Mouse (Mus musculus) urinary bladder, adult 18-20 months (tissue): Measurements from ENCODE around the gene Dpysl5.

Experiments
- DNase-seq, 2 experiments: peaks; one replicate each; pipeline ENCODE4 v3.0.0; 2022; ENCODE audit warnings: low spot score in 2 of 2, mixed read lengths in 2 of 2

Gene Dpysl5

DNA sequence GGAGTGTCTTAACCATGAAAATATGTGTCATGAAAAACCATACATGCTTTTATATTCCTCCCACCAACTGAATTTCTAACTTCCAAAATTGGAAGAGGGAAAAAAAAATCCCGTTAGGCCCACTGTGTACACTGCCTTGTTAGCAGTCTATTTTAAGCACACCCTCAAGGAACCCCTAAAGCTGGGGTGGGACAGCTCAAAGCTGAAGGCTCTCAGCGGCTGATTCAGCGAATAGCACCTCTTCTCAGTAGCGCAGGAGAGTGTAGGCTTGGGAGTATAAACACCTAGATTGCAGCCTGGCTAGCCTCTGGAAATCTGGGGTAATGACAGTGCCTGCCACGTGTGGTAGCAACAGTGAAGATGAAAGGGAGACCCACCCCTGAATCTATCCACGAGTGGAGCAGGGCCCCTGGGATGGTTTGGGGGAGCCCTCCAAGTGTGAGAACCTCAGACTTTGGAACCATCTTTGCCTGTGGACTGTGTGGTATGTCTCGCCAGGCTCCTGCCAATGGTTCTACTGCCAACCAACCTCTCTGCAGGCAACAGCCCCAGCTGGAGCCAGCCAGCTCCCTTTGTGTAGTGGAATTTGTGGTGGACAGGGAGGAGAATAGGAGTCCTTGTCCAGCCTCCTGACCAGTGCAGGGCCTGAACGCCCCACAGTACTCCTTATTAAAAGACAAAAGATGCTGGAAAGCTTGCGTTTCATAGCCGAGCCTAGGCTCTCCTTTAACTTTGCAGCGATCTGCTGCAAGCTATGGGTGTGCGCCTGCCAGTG lies 54.4 kb downstream of the Dpysl5 start:
- DNase-seq = no peak

DNA sequence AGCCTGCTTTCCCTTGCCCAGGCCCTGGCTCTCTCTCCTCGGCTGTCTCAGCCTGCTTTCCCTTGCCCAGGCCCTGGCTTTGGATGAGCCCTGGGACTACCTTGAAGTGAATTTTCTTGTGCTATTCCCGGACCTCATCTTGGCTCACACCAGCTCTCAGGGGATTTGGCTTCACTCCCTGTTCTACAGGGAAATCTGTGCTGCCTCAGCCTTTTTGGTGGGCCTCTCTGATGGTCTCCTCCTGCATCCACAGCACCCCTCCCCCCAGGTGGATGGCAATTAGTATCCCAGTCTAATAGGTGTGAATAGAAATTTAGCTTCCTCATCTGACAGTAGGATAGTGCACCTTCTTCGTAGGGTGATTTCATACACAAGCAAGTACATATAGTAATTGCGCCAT lies 56.7 kb downstream of the Dpysl5 start:
- DNase-seq = no peak

DNA sequence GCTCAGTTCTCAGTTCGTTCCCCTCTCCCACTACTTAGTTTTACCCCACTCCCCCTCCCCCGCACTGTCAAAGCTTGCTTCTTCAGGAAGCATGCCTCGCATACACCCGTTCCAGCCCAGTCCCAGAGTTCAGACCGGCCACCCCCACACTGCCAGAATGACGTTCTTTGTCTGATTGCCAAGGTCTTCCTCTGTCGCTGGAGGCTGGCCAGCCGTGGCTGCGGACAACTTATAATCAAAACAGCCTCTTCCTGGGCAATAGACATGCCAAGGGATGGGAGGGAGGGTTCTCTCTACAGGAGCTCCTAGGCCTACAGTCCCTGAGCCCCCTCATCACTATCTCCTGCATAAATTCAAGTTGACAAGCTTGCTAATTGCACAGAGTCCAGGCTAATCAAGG lies 57.2 kb downstream of the Dpysl5 start:
- no peak for DNase-seq

DNA sequence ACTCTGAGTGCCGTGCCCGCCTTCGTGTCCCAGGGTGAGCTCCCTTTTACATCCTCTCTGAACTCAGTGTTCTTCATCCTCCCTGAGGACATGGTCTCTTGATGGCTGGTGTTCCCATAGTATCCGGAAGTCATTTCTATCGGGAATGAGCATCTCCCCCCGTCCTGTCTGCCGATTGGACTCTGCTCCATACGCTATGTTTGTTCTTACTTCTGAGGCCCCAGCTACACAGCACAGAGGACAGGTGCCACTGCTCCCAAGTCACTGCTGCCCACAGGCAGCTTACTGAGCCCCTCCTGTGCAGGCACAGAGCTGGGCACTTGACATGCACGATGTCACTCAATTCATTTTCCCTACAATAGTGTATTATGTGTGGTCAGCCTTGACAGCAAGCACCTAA lies 57.7 kb downstream of the Dpysl5 start:
- no peak for DNase-seq

DNA sequence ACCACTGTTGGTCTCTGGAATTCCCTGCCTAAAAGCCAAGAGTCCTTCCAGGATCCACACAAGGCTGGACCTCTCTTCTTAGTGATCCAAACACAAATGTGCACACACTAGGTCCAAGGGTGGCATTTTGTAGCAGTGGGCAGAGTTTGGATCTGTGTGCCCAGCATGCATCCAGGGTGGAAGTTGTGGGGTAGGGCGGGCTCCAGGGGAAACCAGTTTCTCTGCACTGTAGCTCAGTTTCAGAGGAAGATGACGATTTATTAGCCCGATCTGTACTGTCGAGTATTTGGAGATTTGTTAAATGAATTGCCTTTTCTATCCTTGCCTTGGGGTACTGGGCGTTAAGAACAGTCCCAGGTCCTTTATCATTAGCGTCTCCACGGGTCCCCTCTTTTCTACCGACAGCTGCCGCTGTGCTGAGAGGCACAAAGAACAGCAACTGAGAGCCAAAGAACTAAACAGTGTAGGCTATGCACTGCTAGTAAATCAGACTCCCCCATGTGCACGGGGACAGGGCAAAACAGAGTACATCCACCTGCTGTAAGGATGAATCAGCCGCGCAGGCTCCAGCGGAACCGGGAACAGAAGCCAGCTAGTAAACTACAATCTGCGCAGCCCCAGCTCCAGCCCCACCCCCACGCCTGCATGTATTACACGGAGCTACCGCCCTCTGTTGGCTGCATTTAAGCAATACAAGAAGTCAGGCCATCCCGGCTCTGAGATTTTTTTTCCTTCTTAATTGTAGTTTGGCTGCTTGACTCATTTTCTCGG lies 63.4 kb downstream of the Dpysl5 start:
- peak; percentile 74 to 81 for DNase-seq

DNA sequence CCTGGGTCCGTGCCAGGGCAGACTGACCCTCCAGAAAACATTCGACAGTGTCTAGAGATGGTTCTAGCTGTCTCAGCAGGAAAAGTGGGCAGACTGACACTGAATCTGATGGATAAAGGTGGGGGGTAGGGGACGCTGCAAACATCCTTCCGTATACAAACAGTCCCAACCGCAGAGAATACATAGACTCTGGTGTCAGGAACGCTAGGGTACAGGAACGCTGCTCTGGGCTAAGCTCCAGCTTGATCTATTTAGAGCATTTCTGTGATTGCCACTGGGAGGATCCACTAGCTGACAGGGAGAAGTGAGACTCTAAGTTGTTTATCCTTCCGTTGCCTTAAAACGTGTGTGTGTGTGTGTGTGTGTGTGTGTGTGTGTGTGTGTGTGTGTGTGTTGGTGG lies 69.3 kb downstream of the Dpysl5 start:
- DNase-seq = no peak

DNA sequence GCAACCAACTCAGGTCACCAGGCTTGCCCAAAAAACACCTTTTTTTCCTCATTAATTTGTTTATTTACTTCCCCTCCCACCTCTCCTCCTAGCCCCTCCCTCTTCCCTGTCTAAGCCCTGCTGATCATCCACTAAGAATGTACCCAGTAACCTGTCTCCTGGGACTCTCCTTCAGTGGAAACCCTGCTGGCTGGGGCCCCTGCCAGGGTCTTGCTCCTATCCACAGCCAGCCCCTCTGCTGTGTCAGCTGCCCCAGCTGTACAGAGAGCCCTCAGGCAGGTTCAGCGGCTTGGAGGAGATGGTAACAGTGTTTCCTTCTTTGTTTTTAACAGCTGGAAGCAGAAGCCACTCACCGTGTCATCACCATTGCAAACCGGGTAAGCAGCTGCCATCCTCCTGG lies 69.8 kb downstream of the Dpysl5 start:
- DNase-seq = no peak

DNA sequence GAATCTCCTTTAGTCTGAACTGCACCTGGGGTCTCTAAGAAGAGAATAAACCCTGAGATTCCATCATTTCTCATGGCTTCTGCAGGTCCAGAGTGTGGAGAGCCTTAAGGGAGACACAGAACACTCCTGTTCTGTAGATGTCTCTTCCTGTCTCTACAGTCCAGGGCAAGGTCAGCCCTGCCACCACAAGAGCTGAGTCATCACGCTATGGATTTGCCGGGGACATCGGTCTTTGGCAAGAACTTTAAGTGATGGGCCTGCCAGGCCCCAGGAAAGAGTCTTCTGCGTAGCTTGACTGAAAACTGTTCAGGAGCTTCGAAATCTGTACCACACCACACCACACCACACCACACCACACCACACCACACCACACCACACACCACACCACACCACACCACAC lies 76.0 kb downstream of the Dpysl5 start:
- no peak for DNase-seq

DNA sequence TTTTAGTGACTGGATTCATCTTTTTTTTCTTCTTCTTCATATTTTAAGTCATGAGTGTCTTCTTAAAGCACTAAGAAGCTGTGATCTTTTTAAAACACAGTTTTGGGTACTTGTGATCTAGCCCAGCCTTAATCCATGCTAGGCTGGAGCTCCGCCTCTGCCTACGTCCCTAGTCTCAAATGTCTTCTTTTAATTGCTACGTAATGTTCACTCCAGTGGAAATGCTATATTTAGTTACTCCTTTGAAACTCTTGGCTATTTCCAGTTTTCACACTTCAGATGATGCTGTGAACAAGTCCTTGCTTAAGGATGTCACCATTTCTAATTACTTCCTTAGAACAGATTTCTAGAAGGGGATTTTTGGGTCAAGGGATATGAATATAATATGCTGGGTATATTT lies 78.7 kb downstream of the Dpysl5 start:
- DNase-seq = no peak

DNA sequence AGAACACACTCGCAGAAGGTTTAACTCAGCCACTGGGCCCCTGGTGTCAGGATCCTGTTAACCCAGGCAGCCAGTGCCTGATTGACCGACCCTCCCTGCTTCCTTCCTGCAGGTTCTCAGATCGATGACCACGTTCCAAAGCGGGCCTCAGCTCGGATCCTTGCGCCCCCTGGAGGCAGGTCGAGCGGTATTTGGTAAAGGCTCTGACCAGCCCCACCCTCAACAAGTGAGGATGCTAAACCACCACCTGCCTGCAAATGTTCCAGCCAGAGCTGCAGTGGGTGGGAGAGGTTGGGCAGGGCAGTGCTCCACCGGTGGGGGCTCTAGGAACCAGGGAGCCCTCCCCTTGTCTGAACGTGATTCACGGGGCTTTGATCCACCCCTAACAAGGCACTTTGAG lies 84.8 kb downstream of the Dpysl5 start:
- peak; percentile 54 to 76 for DNase-seq

DNA sequence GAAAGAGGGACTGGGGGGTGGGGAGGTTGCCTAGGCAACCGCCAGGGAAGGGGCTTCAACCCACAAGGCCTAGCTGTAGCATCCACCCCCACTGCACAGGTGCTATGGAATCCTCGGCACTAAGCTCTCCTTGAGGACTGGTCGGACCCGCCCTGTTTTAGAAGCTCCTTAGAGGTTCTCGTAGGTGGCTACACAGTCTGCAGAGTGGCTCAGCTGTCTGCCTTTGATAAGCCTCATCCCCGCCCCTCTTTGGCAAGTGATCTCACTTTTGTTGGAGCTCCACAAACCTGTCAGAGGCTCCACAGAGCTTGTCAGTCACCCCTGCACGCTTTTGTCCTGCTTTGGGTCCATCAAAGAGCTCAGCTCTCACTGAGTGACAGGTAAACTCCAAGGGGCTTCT lies 86.1 kb downstream of the Dpysl5 start:
- no peak for DNase-seq

DNA sequence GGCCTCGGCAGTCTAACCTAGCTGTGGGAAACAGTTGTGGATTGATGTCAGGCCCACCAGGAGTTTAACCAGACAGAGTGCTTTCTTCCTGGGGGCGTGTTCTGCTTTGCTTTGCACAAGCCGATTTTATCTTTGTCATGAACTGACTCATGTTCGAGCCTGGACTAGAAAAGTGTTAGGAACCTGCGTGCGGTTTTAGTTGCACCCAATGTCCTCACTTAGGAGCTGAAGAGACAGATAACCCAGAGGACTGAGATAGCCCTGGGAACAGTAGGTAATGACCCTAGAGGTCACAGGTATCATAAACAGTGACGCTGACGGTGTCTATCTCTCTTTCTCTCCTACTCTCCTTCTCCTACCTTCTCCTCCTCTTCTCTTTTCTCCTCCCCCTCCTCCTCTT lies 86.6 kb downstream of the Dpysl5 start:
- DNase-seq = no peak

DNA sequence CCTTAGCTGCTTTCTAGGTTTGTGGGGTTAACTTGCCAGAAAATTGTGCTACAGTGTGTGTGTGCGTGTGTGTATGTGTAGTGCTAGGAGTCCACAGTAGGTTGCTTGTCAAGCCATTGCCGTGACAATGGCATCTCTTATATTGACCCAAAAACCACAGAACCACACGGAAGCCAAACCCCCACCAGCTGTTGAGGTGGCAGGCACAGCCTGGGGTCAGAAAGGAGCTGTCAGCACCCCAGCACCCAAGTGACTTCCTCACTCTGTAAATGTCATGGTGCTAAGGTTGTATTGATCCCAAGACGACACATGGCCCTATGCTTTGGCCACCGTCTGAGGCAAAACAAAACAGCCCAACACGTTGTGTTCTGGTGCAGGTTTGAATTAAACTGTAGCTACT lies 87.6 kb downstream of the Dpysl5 start:
- no peak for DNase-seq

DNA sequence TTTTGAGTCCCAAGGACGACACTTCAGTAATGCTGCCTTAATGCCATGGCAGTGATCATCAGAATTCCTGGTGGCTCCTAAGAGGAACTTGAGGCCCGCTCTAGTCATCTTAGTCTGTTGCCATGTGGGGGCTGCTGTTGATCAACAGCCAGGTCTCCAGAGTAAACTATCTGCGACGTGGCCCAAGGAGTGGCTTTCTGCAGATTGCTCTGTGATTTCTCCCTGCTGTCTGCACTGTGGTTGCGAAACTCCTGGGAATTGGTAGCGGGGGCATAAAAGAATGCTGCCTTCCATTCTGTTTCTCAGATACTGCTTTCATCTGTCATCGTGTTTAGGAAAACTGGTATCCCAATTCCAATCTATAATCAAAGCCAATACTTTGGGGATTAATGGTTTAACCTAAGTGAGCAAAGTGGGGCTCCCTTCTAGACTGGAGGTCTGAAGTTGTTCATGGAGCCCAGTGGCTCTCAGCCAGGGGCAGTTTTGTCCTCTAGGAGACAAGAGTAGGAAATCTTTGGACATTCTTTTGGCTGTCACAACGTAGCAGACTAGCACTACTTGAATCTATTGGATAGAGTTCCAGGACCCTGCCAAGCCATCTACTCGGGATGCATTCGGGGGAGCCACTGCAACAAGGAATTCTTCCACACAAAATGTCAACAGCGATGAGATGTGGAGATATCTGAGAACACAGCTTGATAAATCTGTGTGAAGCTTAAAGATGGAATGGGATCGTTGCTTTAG lies 91.5 kb downstream of the Dpysl5 start:
- no peak for DNase-seq

DNA sequence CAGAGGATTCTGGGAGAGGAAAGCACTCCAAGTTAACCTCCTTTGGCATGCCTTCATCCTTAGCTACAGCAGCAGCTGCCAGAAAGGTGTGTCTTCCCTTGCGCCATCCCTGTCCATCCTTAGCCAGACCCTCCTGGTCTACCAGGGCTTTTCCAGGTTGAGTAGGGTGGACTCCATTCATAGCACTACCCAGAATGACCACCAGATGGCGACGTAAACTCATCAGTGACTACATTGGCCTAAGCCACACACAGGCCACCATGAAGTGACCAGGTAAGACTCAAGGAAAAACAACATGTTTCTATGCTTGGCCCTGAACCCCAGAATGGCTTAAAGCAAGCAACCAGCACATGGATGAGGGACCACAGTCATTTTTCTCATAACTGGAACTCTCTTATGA lies 94.7 kb downstream of the Dpysl5 start:
- peak; percentile 78 to 81 for DNase-seq

DNA sequence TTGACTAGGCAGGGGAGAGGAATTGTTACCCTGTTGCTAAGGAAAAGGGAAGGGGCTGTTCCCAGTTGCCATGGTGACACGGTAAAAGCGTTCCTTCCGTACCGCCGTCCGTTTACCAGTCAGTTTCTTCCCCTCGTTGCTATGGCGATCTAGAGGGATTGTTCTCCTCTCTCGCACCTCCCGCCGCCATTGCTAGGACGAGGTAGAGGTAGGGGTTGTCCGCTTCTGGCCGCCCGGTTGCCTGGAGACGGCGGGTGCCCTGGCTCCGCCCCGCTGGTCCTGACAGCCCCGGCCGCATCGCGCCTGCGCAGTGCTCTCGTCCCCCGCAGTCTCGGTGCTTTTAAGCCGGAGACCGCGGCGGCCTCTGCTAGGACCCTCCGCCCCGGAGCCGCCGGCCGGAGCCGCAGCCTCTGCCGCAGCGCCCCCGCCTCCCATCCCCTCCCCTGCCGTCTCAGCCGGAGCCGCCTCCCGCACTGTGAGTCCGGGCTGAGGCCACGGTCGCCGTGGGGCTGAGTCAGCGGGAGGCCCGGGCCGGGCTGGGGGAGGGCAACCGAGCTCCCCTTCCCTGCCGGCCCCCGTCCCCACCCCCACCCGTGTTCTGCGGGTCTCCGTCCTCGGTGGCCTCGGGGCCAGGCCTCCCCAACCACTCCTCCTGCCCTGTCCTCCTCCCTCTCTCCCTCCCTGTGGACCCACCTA lies 103.2 kb downstream of the Dpysl5 start, which contains the start of gene Mapre3:
TSS of gene Mapre3 (plus strand) at position 218 of the 696 bp plus-strand sequence.
- peak; percentile 82 to 93 for DNase-seq

DNA sequence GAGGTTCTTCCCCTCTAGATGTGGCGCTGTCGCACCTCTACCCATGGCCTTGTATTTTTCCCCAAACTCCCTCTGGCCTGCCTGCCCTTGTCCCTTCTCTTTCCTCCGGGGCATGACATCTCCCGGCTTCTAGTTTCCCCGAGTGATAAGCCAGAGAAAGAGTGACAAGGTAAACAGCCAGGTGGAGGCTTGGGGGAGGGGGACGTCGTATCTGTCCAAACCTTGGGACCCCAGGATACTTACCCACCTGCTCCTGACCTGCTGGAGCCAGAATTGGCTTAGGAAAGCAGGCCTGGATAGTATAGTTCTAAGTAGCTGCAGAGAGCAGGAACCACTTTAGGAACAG lies 103.7 kb downstream of the Dpysl5 start:
- DNase-seq = no peak

DNA sequence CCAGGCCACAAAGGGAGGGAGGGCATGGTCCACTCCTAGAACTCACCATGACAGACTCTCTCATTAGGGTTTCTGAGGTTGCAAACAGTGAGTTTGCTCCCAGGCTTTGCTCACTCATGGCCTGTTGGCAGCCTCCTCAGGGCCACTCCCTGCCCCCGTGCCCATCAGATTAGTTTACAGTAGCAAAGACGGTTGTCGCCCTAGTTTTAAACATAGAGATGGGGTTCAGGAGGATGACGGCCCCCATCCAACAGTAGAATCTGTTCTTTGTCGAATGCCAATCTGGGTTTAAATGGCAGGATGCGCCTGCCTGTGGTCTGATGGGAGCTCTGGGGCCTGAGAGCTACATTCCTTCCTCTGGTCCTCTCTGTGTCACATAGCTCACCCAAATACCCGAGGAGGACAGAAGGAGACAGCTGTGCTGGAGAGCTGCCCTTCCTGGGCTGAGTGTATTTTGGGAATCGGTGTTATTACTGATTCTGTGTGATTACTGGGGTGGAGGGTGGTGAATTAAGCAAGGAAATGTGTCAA lies 105.0 kb downstream of the Dpysl5 start:
- no peak for DNase-seq

DNA sequence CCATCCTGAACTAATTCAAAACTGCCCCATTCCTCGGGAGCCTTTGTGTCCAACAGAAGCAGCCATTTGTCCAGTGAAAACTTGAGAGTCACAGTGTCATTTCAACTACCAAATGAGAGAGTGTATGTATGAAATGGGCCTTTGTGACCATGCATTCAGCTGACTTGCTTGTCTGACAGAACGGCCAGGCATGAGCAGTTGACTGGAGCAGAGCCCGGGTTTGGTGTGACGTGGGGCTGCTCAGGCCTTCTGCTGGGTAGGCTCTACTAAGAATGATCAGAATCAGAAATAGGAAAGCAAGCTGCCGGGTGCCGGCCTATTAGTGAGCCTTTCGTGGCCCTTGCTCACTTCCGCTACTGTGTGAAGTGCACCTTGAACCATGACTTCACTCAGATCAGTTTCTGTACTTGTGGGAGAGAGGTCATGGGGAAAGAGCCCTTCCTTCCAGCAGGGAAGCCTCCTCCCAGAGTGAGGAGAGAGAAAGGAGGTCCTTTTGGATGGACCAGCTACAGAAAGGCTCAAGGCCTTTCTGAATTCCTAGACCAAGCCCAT lies 107.5 kb downstream of the Dpysl5 start:
- DNase-seq = no peak

DNA sequence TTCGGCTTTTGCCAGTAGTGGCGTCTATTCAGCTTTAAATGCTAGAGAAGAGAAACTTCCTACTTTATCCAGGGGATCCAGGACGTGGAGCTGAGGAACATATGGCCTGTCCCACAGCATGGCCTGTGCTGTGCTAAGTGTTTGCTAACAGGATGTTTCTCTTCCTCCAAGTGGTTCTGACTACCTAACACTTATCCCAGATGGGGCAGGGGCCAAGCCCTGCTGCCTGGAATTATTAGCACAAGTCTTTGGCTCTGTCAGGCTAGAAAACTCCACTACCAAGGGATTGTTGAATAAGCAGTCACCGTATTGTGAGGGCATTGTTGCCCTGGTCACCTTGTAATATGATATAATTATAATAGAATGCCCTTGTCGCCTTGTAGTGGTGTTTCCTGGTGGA lies 111.3 kb downstream of the Dpysl5 start:
- DNase-seq = no peak

DNA sequence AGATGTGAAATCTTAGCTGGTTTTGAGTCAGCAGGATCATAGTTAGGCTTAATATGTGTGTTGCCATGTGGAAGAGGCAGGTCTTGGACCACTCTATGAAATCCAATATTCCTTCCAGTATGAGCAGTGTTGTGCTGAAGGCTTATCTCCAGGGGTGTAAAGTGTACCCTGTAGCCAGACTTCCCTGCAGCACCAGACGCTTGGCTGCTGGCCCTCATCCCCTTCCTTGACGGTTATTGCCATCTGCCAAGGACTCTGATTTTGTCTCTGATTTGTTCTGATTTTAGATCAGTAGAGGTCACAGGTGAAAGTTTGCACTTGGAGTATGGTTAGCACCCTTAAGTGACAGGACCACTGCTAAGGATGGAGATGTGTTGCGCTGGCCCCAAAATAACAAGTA lies 111.7 kb downstream of the Dpysl5 start:
- DNase-seq = no peak
